Comparison of ENCODE assay signal across 16 mouse cellular contexts in the genomic region with DNA sequence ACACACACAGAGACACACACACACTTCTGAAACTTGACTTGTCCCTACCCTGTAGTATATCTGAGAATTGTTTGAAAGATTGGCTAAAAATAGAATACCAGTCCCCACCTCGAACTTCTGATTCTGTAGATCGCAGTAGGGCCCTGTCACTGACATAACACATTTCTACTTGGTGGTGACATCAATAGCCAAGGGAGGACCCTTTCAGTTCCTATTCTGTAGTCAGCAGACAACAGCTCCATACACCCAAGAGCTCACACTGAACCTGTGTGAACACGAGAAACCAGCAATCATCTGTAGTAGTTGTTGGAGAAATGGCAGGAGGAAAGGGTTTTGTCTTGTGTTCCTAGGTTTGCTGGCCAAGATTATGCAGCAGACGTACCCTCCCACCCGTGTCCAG.
"Had no signal": no experiment of that assay in that cellular context is flagged by ENCODE, and none has a peak within 500 bp of the region (broad histone marks: within the 10 kb centered on the region; RNA-seq: fewer than 3 reads in every experiment).

No protein-coding gene starts in this region.

- H3K9ac ChIP-seq: limb, embryonic 12.5 days; liver, embryonic 13.5 days; liver, postnatal 0 days; lung, embryonic 15.5 days; midbrain, embryonic 12.5 days; stomach, embryonic 15.5 days had no signal

- ATAC-seq: liver, postnatal 0 days; midbrain, embryonic 16.5 days had no signal

- DNase-seq: kidney, postnatal 10 days; kidney, postnatal 4 days; liver; liver, embryonic 13.5 days; liver, postnatal 0 days; lung, postnatal 14 days; right cerebral cortex, postnatal 14 days; thymus, postnatal 4 days had no signal

- H3K4me1 ChIP-seq: limb, embryonic 12.5 days; lung, embryonic 15.5 days; midbrain, embryonic 12.5 days; stomach, embryonic 15.5 days had no signal

- H3K36me3 ChIP-seq: limb, embryonic 12.5 days; liver, embryonic 13.5 days; lung, embryonic 15.5 days; midbrain, embryonic 12.5 days; stomach, embryonic 15.5 days had no signal

- H3K27ac ChIP-seq: layer of hippocampus, adult 2 months; limb, embryonic 12.5 days; liver, embryonic 13.5 days; lung, embryonic 15.5 days; macrophage; midbrain, embryonic 12.5 days; stomach, embryonic 15.5 days had no signal

- H3K4me3 ChIP-seq: layer of hippocampus, adult 2 months; limb, embryonic 12.5 days; liver, embryonic 13.5 days; lung, embryonic 15.5 days; midbrain, embryonic 12.5 days; stomach, embryonic 15.5 days had no signal

- H3K9me3 ChIP-seq: limb, embryonic 12.5 days; liver, embryonic 13.5 days; lung, embryonic 15.5 days; megakaryocyte, embryonic 14.5 days; midbrain, embryonic 12.5 days; stomach, embryonic 15.5 days had no signal

- H3K27me3 ChIP-seq: limb, embryonic 12.5 days; liver, embryonic 13.5 days; lung, embryonic 15.5 days; megakaryocyte, embryonic 14.5 days; midbrain, embryonic 12.5 days; stomach, embryonic 15.5 days had no signal

- H3K4me2 ChIP-seq: limb, embryonic 12.5 days; liver, embryonic 13.5 days; lung, embryonic 15.5 days; midbrain, embryonic 12.5 days; stomach, embryonic 15.5 days had no signal
